Mouse (Mus musculus) liver, embryonic 11.5 days (tissue): ENCODE data around the gene Rtl8c. TPM values are rescaled to one million over a fixed set of nuclear protein-coding genes. Genes with fewer than 3 reads are reported as not detected.
"Not testable (repeated sequence)": the region's sequence is repeated elsewhere in the genome, so short reads cannot be mapped to it uniquely, and the experiment has no call there.

ENCODE experiments used
- ATAC-seq: fragments of 200-750 bp; cut with Nextera tagmentation; replicated peaks from 2 replicates; pipeline ENCODE4 v1.8.0; 2017; ENCODE audit warnings: moderate number of reproducible peaks, mild to moderate bottlenecking, moderate TSS enrichment, moderate library complexity; ENCODE audit not compliant: low FRiP score
- DNase-seq: peaks from one replicate; pipeline ENCODE4 v3.0.0-alpha.2; 2017; ENCODE audit warnings: low spot score
- H3K27ac ChIP-seq: fragments of 300-500 bp; sonication (generic); 2 replicates; pipeline ENCODE4 v1.5.1; 2014; ENCODE audit warnings: mild to moderate bottlenecking, low read depth, low read length, control low read depth
- H3K27me3 ChIP-seq: fragments of 300-500 bp; sonication (generic); replicated peaks from 2 replicates; pipeline ENCODE4 v1.6.1; 2014; ENCODE audit warnings: low read length, mixed read lengths; ENCODE audit not compliant: control insufficient read depth, insufficient read depth
- H3K36me3 ChIP-seq: fragments of 300-500 bp; sonication (generic); 2 replicates; pipeline ENCODE4 v1.6.1; 2014; ENCODE audit warnings: mild to moderate bottlenecking, low read length, moderate library complexity, mixed read lengths; ENCODE audit not compliant: control insufficient read depth, insufficient read depth
- H3K4me1 ChIP-seq: fragments of 300-500 bp; sonication (generic); replicated peaks from 2 replicates; pipeline ENCODE4 v1.6.1; 2014; ENCODE audit warnings: low read length, mixed read lengths; ENCODE audit not compliant: control insufficient read depth, insufficient read depth
- H3K4me2 ChIP-seq: fragments of 300-500 bp; sonication (generic); 2 replicates; pipeline ENCODE4 v1.6.1; 2014; ENCODE audit warnings: mild to moderate bottlenecking, control low read depth, moderate library complexity
- H3K4me3 ChIP-seq: fragments of 300-500 bp; sonication (generic); 2 replicates; pipeline ENCODE4 v1.5.1; 2014; ENCODE audit warnings: low read depth, low read length, control low read depth
- H3K9ac ChIP-seq: fragments of 300-500 bp; sonication (generic); 2 replicates; pipeline ENCODE4 v1.6.1; 2014; ENCODE audit warnings: low read depth, low read length, control low read depth
- H3K9me3 ChIP-seq: fragments of 300-500 bp; sonication (generic); 2 replicates; pipeline ENCODE4 v1.6.1; 2016; ENCODE audit warnings: low read length, inconsistent platforms, mixed read lengths; ENCODE audit not compliant: control insufficient read depth
- WGBS: fragments of 180-500 bp; shearing (Covaris S2); extraction: QIAGEN DNeasy Blood & Tissue Kit; methylation state at CpG from one replicate; pipeline ENCODE4 v1.1.7; 2014; 5-methylcytosine and 5-hydroxymethylcytosine counted together
- polyA plus RNA-seq: library from polyadenylated mRNA; unstranded; fragments of >200 nt; fragmentation: Nextera tagmentation; extraction: Ambion mirVana; gene quantifications from 2 replicates; pipeline ENCODE4 v1.2.1, GENCODE M21; 2014

The Rtl8c gene
- polyA plus RNA-seq, 1 experiment from 2014 or later: 5.7 TPM

GRCm38 (mm10) chrX:53610571-53610970 lies 2.7 kb downstream of the Rtl8c start:
- no peak overlapping the region for H3K4me2 ChIP-seq
- DNase-seq: no peak

GRCm38 (mm10) chrX:53611395-53611794 lies 3.6 kb downstream of the Rtl8c start:
- not testable (repeated sequence) for H3K27ac ChIP-seq, H3K4me3 ChIP-seq, H3K9me3 ChIP-seq, H3K36me3 ChIP-seq, H3K27me3 ChIP-seq, ATAC-seq, DNase-seq, H3K9ac ChIP-seq, H3K4me2 ChIP-seq, H3K4me1 ChIP-seq

More at GRCm38 (mm10) chrX:53610571-53610970, 2.7 kb downstream of the Rtl8c start:
- H3K36me3 ChIP-seq: no peaks in the 10 kb centered on the region
- no peaks in the 10 kb centered on the region for H3K4me1 ChIP-seq
- H3K27ac ChIP-seq: no peak overlapping the region
- no peak overlapping the region for H3K4me3 ChIP-seq
- 4% methylated on average over 3 of the region's 3 CpGs for WGBS
- no peaks in the 10 kb centered on the region for H3K9me3 ChIP-seq
- no peak overlapping the region for H3K9ac ChIP-seq
- no peak for ATAC-seq
- no peaks in the 10 kb centered on the region for H3K27me3 ChIP-seq

GRCm38 (mm10) chrX:53638107-53638506 lies 30.3 kb downstream of the Rtl8c start:
- H3K9ac ChIP-seq, H3K36me3 ChIP-seq, H3K4me3 ChIP-seq, H3K27me3 ChIP-seq, H3K4me1 ChIP-seq, DNase-seq, H3K9me3 ChIP-seq, H3K4me2 ChIP-seq, H3K27ac ChIP-seq, ATAC-seq: not testable (repeated sequence)
- WGBS: 46% methylated on average over 2 of the region's 3 CpGs

GRCm38 (mm10) chrX:53642604-53642979 lies 34.8 kb downstream of the Rtl8c start:
- not testable (repeated sequence) for H3K4me2 ChIP-seq, H3K36me3 ChIP-seq, H3K9ac ChIP-seq, H3K4me3 ChIP-seq, H3K27me3 ChIP-seq, H3K9me3 ChIP-seq, H3K27ac ChIP-seq, DNase-seq, H3K4me1 ChIP-seq
- ATAC-seq: peak; percentile 18; the same call in 1 of the 2 replicates
- 76% methylated on average over 3 of the region's 4 CpGs for WGBS

GRCm38 (mm10) chrX:53642980-53643961 lies 35.4 kb downstream of the Rtl8c start, which contains the start of gene Rtl8a:
Gene Rtl8a, minus strand, starts transcription at chrX:53643682.
- not testable (repeated sequence) for H3K36me3 ChIP-seq, H3K27ac ChIP-seq, H3K9me3 ChIP-seq, H3K27me3 ChIP-seq, H3K9ac ChIP-seq, H3K4me1 ChIP-seq
- DNase-seq: peak; percentile 71
- WGBS: 17% methylated on average over 10 of the region's 50 CpGs
- ATAC-seq: peak; percentile 83
- Histone ChIP-seq H3K4me3 (peak within 1 kb of the TSS; percentile 33; the same call in 1 of the 2 replicates), H3K4me2 (peak within 1 kb of the TSS; percentile 47)

- WGBS: 72% methylated on average over 6 of the region's 6 CpGs
- no peak for DNase-seq
- Histone ChIP-seq H3K9ac (no peak overlapping the region), H3K36me3 (no peaks in the 10 kb centered on the region), H3K9me3 (no peaks in the 10 kb centered on the region), H3K27me3 (no peaks in the 10 kb centered on the region), H3K4me3 (no peak overlapping the region), H3K4me2 (no peak overlapping the region), H3K4me1 (no peaks in the 10 kb centered on the region), H3K27ac (no peak overlapping the region)
- ATAC-seq: no peak
Measured at GRCm38 (mm10) chrX:53645885-53646284, 38.1 kb downstream of the Rtl8c start.

DNA sequence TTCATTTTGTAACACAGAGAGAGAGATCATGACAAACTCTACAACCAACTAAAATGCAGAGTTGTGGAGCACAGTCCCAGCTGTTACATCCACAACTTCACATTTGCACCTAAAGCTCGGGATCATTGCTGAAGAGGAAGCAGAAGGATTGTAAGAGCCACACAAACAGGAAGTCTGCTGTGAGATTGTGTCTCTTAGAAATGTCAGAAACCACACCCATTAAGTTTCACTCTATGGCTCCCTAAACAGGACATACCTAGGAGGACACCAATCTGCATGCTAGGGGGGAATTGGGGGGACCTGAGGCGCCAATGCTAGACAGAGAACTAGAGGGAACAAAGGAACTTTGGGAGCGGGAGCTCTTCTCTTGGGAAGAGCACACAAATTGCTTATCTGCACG lies 45.1 kb downstream of the Rtl8c start:
- 51% methylated on average over 4 of the region's 4 CpGs for WGBS
- H3K9me3 ChIP-seq, H3K27me3 ChIP-seq, H3K4me1 ChIP-seq, H3K4me2 ChIP-seq, DNase-seq, H3K4me3 ChIP-seq, H3K36me3 ChIP-seq, H3K27ac ChIP-seq, ATAC-seq, H3K9ac ChIP-seq: not testable (repeated sequence)
